Mouse (Mus musculus): ENCODE data around the gene Gapt. TPM values are rescaled to one million over a fixed set of nuclear protein-coding genes. Genes with fewer than 3 reads are reported as not detected.

The Gapt gene
- polyA plus RNA-seq (2015; fragmentation: Nextera tagmentation; extraction: Ambion mirVana), result 3.9 and 7.0 TPM in 2 replicates

DNA sequence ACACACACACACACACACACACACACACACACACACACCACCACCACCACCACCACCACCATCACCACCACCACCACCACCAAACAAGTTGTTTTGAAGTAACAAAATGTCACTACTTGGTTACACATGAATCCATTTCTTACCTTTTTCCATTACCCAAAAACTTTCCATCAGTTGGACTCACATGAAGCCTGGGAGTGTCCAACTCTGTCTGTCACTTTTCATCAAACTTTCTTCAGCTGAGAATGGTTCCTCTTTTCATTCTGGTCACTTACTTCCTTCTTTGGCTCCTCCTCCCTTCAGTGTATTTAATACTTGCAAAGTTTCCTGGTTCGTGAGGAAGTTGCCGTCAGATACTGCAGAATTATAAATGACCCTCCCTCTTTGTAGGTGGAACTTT, at the start of gene Gapt:
TSS of gene Gapt (minus strand) at position 259 of the 400 bp plus-strand sequence.

GRCm38 (mm10) chr13:110394291-110395178, 37.5 kb upstream of the Gapt start, which contains the start of gene Plk2:
Gene Plk2 (plus strand): TSS chr13:110395046.

Other genes with a start within 250 kb of the Gapt start
- gene Rab3c, start 76.2 kb downstream of the Gapt start, polyA plus RNA-seq (2015; fragmentation: Nextera tagmentation; extraction: Ambion mirVana), result not detected in 2 replicates
- 9.5 and 13.0 TPM in 2 replicates for gene Plk2, start 37.8 kb upstream of the Gapt start, polyA plus RNA-seq (2015; fragmentation: Nextera tagmentation; extraction: Ambion mirVana)

Data from spleen, postnatal 0 days (tissue).